Mouse (Mus musculus): ENCODE data around the gene Gm45015. TPM values are rescaled to one million over a fixed set of nuclear protein-coding genes. Genes with fewer than 3 reads are reported as not detected.

Gm45015 gene
- polyA plus RNA-seq (2015; fragmentation: Nextera tagmentation; extraction: Ambion mirVana), result not detected in 2 replicates

- no peak within 1 kb of the TSS for H3K4me2 ChIP-seq
- no peaks in the 10 kb centered on the region for H3K9me3 ChIP-seq
- H3K4me1 ChIP-seq, result no peaks in the 10 kb centered on the region
- no peak within 1 kb of the TSS for H3K4me3 ChIP-seq
- 0 out of 2 replicates have a peak, but pooled peaks cover 4% of the 10 kb centered on the region for H3K27me3 ChIP-seq
- no peaks in the 10 kb centered on the region for H3K36me3 ChIP-seq
- ATAC-seq (ENCODE audit: borderline replicate concordance, extremely low read depth, low FRiP score, low TSS enrichment), result no peak
- 79% methylated on average over 4 of the region's 4 CpGs for WGBS
- no peak within 1 kb of the TSS for H3K27ac ChIP-seq
- no peak within 1 kb of the TSS for H3K9ac ChIP-seq
Observed at GRCm38 (mm10) chrX:73336740-73337139, at the start of gene Gm45015. Gene Gm45015 (minus strand): TSS chrX:73336840.

GRCm38 (mm10) chrX:73384924-73385323, 48.3 kb upstream of the Gm45015 start:
- no peak overlapping the region for H3K9ac ChIP-seq
- ATAC-seq (ENCODE audit: borderline replicate concordance, extremely low read depth, low FRiP score, low TSS enrichment), result no peak

GRCm38 (mm10) chrX:73384419-73384818, 47.8 kb upstream of the Gm45015 start:
- H3K36me3 ChIP-seq, result no peaks in the 10 kb centered on the region
- no peak overlapping the region for H3K4me3 ChIP-seq
- H3K9ac ChIP-seq, result no peak overlapping the region
- H3K4me2 ChIP-seq, result no peak overlapping the region
- no peak overlapping the region for H3K27ac ChIP-seq
- H3K27me3 ChIP-seq, result no peaks in the 10 kb centered on the region
- H3K4me1 ChIP-seq, result no peaks in the 10 kb centered on the region
- no peak for ATAC-seq (ENCODE audit: borderline replicate concordance, extremely low read depth, low FRiP score, low TSS enrichment)
- 60% methylated on average over 6 of the region's 6 CpGs for WGBS
- no peaks in the 10 kb centered on the region for H3K9me3 ChIP-seq

More at GRCm38 (mm10) chrX:73384924-73385323, 48.3 kb upstream of the Gm45015 start:
- Histone ChIP-seq H3K9me3 (no peaks in the 10 kb centered on the region), H3K27me3 (no peaks in the 10 kb centered on the region), H3K36me3 (no peaks in the 10 kb centered on the region), H3K4me2 (no peak overlapping the region), H3K4me1 (no peaks in the 10 kb centered on the region), H3K4me3 (no peak overlapping the region), H3K27ac (no peak overlapping the region)
- WGBS, result 19% methylated on average over 1 of the region's 1 CpGs

- no peaks in the 10 kb centered on the region for H3K27me3 ChIP-seq
- no peaks in the 10 kb centered on the region for H3K4me1 ChIP-seq
- H3K27ac ChIP-seq, result no peak overlapping the region
- no peaks in the 10 kb centered on the region for H3K36me3 ChIP-seq
- no peak overlapping the region for H3K4me2 ChIP-seq
- H3K9ac ChIP-seq, result no peak overlapping the region
- no peak overlapping the region for H3K4me3 ChIP-seq
- ATAC-seq (ENCODE audit: borderline replicate concordance, extremely low read depth, low FRiP score, low TSS enrichment), result no peak
- H3K9me3 ChIP-seq, result no peaks in the 10 kb centered on the region
Observed at GRCm38 (mm10) chrX:73363291-73363690, 26.7 kb upstream of the Gm45015 start.

- H3K27ac ChIP-seq, result no peak overlapping the region
- peaks cover 22% of the 10 kb centered on the region for H3K36me3 ChIP-seq
- H3K4me1 ChIP-seq, result no peaks in the 10 kb centered on the region
- H3K9ac ChIP-seq, result no peak overlapping the region
- no peaks in the 10 kb centered on the region for H3K27me3 ChIP-seq
- H3K4me3 ChIP-seq, result no peak overlapping the region
- H3K4me2 ChIP-seq, result no peak overlapping the region
- WGBS, result 76% methylated on average over 1 of the region's 1 CpGs
- ATAC-seq (ENCODE audit: borderline replicate concordance, extremely low read depth, low FRiP score, low TSS enrichment), result no peak
- H3K9me3 ChIP-seq, result no peaks in the 10 kb centered on the region
Observed at GRCm38 (mm10) chrX:73356719-73357118, 20.1 kb upstream of the Gm45015 start.

GRCm38 (mm10) chrX:73356163-73356562, 19.5 kb upstream of the Gm45015 start:
- peaks cover 23% of the 10 kb centered on the region for H3K36me3 ChIP-seq
- WGBS, result 85% methylated on average over 2 of the region's 2 CpGs
- no peaks in the 10 kb centered on the region for H3K27me3 ChIP-seq
- no peak overlapping the region for H3K4me3 ChIP-seq
- H3K4me1 ChIP-seq, result no peaks in the 10 kb centered on the region
- H3K9ac ChIP-seq, result no peak overlapping the region
- H3K27ac ChIP-seq, result no peak overlapping the region
- no peak overlapping the region for H3K4me2 ChIP-seq
- no peaks in the 10 kb centered on the region for H3K9me3 ChIP-seq
- no peak for ATAC-seq (ENCODE audit: borderline replicate concordance, extremely low read depth, low FRiP score, low TSS enrichment)

- no peaks in the 10 kb centered on the region for H3K36me3 ChIP-seq
- no peak overlapping the region for H3K27ac ChIP-seq
- H3K4me3 ChIP-seq, result no peak overlapping the region
- no peaks in the 10 kb centered on the region for H3K27me3 ChIP-seq
- 50% methylated on average over 1 of the region's 1 CpGs for WGBS
- 0 out of 2 replicates have a peak, but pooled peaks cover 4% of the 10 kb centered on the region for H3K4me1 ChIP-seq
- H3K9ac ChIP-seq, result no peak overlapping the region
- no peak overlapping the region for H3K4me2 ChIP-seq
- ATAC-seq (ENCODE audit: borderline replicate concordance, extremely low read depth, low FRiP score, low TSS enrichment), result no peak
- no peaks in the 10 kb centered on the region for H3K9me3 ChIP-seq
Observed at GRCm38 (mm10) chrX:73344346-73344745, 7.7 kb upstream of the Gm45015 start.

GRCm38 (mm10) chrX:73343802-73344201, 7.2 kb upstream of the Gm45015 start:
- H3K27ac ChIP-seq, result no peak overlapping the region
- H3K9me3 ChIP-seq, result no peaks in the 10 kb centered on the region
- peak overlapping the region; percentile 58 for H3K4me2 ChIP-seq
- no peaks in the 10 kb centered on the region for H3K27me3 ChIP-seq
- 0 out of 2 replicates have a peak, but pooled peaks cover 4% of the 10 kb centered on the region for H3K4me1 ChIP-seq
- WGBS, result 47% methylated on average over 1 of the region's 1 CpGs
- no peak for ATAC-seq (ENCODE audit: borderline replicate concordance, extremely low read depth, low FRiP score, low TSS enrichment)
- H3K4me3 ChIP-seq, result peak overlapping the region; percentile 66
- no peak overlapping the region for H3K9ac ChIP-seq
- H3K36me3 ChIP-seq, result no peaks in the 10 kb centered on the region

- peak; percentile 76 for ATAC-seq (ENCODE audit: borderline replicate concordance, extremely low read depth, low FRiP score, low TSS enrichment)
- peak overlapping the region; percentile 58 for H3K4me2 ChIP-seq
- peak overlapping the region; percentile 33; the same call in 1 of the 2 replicates for H3K27ac ChIP-seq
- 0 out of 2 replicates have a peak, but pooled peaks cover 4% of the 10 kb centered on the region for H3K4me1 ChIP-seq
- WGBS, result 22% methylated on average over 15 of the region's 15 CpGs
- no peaks in the 10 kb centered on the region for H3K36me3 ChIP-seq
- peak overlapping the region; percentile 69 for H3K9ac ChIP-seq
- no peaks in the 10 kb centered on the region for H3K9me3 ChIP-seq
- peak overlapping the region; percentile 66 for H3K4me3 ChIP-seq
- H3K27me3 ChIP-seq, result no peaks in the 10 kb centered on the region
Observed at GRCm38 (mm10) chrX:73342941-73343735, 6.5 kb upstream of the Gm45015 start.

GRCm38 (mm10) chrX:73342483-73342895, 5.8 kb upstream of the Gm45015 start, which contains the start of gene Zfp275:
Gene Zfp275 (plus strand): TSS chrX:73342621.
- H3K27me3 ChIP-seq, result no peaks in the 10 kb centered on the region
- peak within 1 kb of the TSS; percentile 58 for H3K4me2 ChIP-seq
- 23% methylated on average over 37 of the region's 37 CpGs for WGBS
- H3K9me3 ChIP-seq, result no peaks in the 10 kb centered on the region
- 0 out of 2 replicates have a peak, but pooled peaks cover 4% of the 10 kb centered on the region for H3K4me1 ChIP-seq
- H3K4me3 ChIP-seq, result peak within 1 kb of the TSS; percentile 66
- ATAC-seq (ENCODE audit: borderline replicate concordance, extremely low read depth, low FRiP score, low TSS enrichment), result peak; percentile 96
- peak within 1 kb of the TSS; percentile 69 for H3K9ac ChIP-seq
- no peaks in the 10 kb centered on the region for H3K36me3 ChIP-seq
- H3K27ac ChIP-seq, result peak within 1 kb of the TSS; percentile 33; the same call in 1 of the 2 replicates

- Histone ChIP-seq H3K36me3 (no peaks in the 10 kb centered on the region), H3K9ac (no peak overlapping the region), H3K4me2 (peak overlapping the region; percentile 58; the same call in 1 of the 2 replicates), H3K27ac (no peak overlapping the region), H3K27me3 (no peaks in the 10 kb centered on the region), H3K4me3 (peak overlapping the region; percentile 66), H3K9me3 (no peaks in the 10 kb centered on the region), H3K4me1 (0 out of 2 replicates have a peak, but pooled peaks cover 4% of the 10 kb centered on the region)
- peak; percentile 15; the same call in 1 of the 2 replicates for ATAC-seq (ENCODE audit: borderline replicate concordance, extremely low read depth, low FRiP score, low TSS enrichment)
- 24% methylated on average over 3 of the region's 3 CpGs for WGBS
Observed at GRCm38 (mm10) chrX:73342068-73342467, 5.4 kb upstream of the Gm45015 start.

- ATAC-seq (ENCODE audit: borderline replicate concordance, extremely low read depth, low FRiP score, low TSS enrichment), result no peak
- Histone ChIP-seq H3K4me1 (0 out of 2 replicates have a peak, but pooled peaks cover 4% of the 10 kb centered on the region), H3K27ac (no peak overlapping the region), H3K27me3 (0 out of 2 replicates have a peak, but pooled peaks cover 3% of the 10 kb centered on the region), H3K36me3 (no peaks in the 10 kb centered on the region), H3K4me3 (no peak overlapping the region), H3K9me3 (no peaks in the 10 kb centered on the region), H3K4me2 (no peak overlapping the region), H3K9ac (no peak overlapping the region)
- 43% methylated on average over 1 of the region's 1 CpGs for whole genome bisulfite sequencing
Observed at GRCm38 (mm10) chrX:73341473-73341872, 4.8 kb upstream of the Gm45015 start.
